Mouse (Mus musculus): ENCODE measurements at regions not wholly inside any gene's neighbourhood (a gene's known extent, or its start where the extent isn't known, plus 50 kb on each side); places are given as distances from the start of the nearest gene placed in this dataset.

DNA sequence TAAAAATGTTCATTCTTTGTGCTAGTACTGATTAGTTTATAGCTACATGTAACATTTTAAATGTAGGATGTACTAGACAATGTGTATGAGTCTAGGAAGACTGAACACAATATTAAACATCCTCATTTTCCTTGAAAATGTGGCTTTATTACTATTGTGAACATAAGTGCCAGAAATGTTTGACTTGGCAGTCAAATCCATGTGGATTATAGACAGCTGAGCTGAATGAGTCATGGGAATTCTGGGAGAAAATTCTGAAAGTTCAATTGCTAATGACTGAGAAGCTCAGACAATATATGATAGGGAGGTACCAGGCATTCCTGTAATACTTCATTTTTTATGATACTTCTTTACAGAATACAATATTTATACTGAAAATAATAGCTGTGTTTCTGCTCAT is 761.5 kb upstream of the Zeb2 start:
- H3K4me2 ChIP-seq (replicated peaks) = no peak overlapping the region
- no peaks in the 10 kb centered on the region for H3K9me3 ChIP-seq
- ATAC-seq = no peak
- H3K4me1 ChIP-seq (replicated peaks) = no peaks in the 10 kb centered on the region
- H3K27ac ChIP-seq = no peak overlapping the region
- no peaks in the 10 kb centered on the region for H3K36me3 ChIP-seq
- H3K9ac ChIP-seq = no peak overlapping the region
- H3K4me3 ChIP-seq (replicated peaks) = no peak overlapping the region
- no peaks in the 10 kb centered on the region for H3K27me3 ChIP-seq (replicated peaks)

DNA sequence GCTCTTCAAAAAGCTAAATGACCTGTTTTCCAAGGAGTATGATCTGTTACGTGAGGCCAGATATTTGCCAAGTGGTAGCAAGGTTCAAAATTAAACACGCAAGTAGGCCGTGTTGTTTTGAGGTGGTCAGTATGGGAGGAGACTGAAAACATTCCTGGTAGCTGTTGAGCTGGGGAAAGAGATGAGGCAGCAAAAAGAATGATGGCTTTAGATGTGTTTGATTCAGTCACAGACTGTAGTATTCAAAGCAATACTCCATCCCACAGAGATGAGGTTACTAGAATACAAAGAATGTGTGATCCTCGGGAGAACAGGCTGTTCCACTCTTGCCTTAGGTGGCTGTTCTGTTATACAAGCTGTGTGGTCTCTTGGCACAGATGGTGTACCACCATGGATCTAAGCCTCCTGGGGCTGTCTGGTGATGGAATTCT is 742.7 kb upstream of the Zeb2 start:
- H3K36me3 ChIP-seq = no peaks in the 10 kb centered on the region
- H3K9me3 ChIP-seq = no peaks in the 10 kb centered on the region
- no peaks in the 10 kb centered on the region for H3K27me3 ChIP-seq (replicated peaks)
- no peak overlapping the region for H3K4me3 ChIP-seq (replicated peaks)
- H3K4me1 ChIP-seq (replicated peaks) = no peaks in the 10 kb centered on the region
- H3K4me2 ChIP-seq (replicated peaks) = no peak overlapping the region
- no peak overlapping the region for H3K27ac ChIP-seq
- WGBS = 76% methylated on average over 4 of the region's 4 CpGs
- ATAC-seq = no peak
- no peak overlapping the region for H3K9ac ChIP-seq

- Histone ChIP-seq H3K9ac (no peak overlapping the region), H3K27me3 (replicated peaks) (no peaks in the 10 kb centered on the region), H3K27ac (no peak overlapping the region), H3K36me3 (no peaks in the 10 kb centered on the region), H3K9me3 (no peaks in the 10 kb centered on the region), H3K4me2 (replicated peaks) (no peak overlapping the region), H3K4me1 (replicated peaks) (no peaks in the 10 kb centered on the region), H3K4me3 (replicated peaks) (no peak overlapping the region)
- WGBS = 81% methylated on average over 6 of the region's 6 CpGs
- no peak for ATAC-seq
These were observed 742.2 kb upstream of the Zeb2 start for GRCm38 (mm10) chr2:45859445-45859844.

DNA sequence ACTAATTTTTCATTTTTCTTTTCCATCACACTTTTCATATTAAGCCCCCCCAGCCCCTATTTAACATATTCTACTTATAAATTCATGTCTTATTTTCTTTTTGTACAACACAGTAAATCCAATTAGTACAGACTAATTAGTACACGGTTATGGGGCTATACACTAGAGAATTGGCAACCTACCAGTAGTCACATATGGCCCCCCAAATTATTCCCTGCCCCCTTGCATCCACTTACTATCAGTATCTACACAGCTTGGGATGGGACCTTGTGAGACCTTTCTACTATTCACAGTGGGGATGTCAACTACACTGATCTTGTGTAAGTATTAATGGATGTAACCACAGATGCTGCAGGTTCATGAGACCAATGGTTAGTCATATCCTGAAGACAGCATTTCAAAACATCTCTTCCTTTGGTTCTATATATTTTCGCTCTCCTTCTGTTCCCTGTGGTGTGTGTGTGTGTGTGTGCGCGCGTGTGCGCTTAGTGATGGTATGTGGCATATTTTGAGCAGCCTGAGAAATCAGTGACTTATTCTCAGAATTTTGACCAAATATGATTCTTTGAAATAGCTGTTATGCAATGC is 732.9 kb upstream of the Zeb2 start:
- Histone ChIP-seq H3K9me3 (no peaks in the 10 kb centered on the region), H3K4me1 (replicated peaks) (no peaks in the 10 kb centered on the region), H3K4me2 (replicated peaks) (no peak overlapping the region), H3K9ac (no peak overlapping the region), H3K4me3 (replicated peaks) (no peak overlapping the region), H3K36me3 (no peaks in the 10 kb centered on the region), H3K27me3 (replicated peaks) (no peaks in the 10 kb centered on the region), H3K27ac (no peak overlapping the region)
- ATAC-seq = no peak
- WGBS = 95% methylated on average over 6 of the region's 6 CpGs

DNA sequence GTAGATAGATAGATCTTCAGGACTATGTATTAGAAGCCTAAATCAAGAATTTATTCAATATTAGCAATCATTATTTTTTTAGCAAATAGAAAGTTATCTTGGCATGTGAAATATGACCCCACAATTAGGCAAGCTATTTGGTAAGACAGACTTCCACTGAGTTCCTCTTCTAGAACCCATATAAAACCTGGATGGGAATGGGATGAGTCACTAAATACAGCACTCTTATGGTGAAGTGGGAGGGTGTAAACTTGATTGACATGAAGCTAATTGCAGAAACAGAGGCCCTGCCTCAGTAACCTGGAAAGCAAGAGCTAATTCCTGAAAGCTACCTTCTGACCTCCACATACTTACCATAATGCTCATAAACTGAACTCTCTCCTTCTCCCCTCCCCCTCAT is 723.2 kb upstream of the Zeb2 start:
- H3K27ac ChIP-seq = no peak overlapping the region
- no peak for ATAC-seq
- H3K4me2 ChIP-seq (replicated peaks) = no peak overlapping the region

DNA sequence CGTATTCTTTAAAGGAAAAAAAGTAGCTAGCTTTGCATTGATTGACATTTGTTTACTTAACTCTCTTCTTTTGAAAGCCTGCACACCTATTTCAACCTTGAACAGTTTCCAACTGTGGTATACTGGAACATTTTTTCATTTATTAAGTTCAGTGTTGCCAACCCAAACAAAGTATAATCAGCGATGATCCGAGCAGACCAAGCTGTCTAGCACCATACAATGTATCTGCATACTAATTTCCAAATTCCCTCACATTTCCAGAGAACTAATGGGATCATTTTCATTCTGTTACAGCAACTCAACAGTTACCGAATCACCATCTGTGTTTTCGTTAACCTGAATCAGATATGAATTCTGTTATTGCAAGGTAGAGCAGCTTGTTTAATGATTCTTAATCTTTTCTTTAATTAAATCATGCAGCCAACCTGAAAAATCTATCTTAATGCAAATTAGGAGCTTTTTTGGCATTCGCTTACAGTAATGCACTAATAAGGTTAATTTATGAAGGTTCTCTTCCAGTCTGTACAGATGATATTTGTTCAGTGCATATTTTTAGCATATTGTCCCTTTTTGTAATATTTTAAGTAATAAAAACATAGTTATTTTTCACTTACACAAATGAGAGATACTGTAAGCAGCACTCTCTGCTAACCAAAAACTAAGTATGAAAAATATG is 719.5 kb upstream of the Zeb2 start:
- 73% methylated on average over 6 of the region's 6 CpGs for WGBS
- Histone ChIP-seq H3K36me3 (no peaks in the 10 kb centered on the region), H3K4me2 (replicated peaks) (no peak overlapping the region), H3K27ac (no peak overlapping the region), H3K9ac (no peak overlapping the region), H3K27me3 (replicated peaks) (no peaks in the 10 kb centered on the region), H3K9me3 (no peaks in the 10 kb centered on the region), H3K4me3 (replicated peaks) (no peak overlapping the region), H3K4me1 (replicated peaks) (no peaks in the 10 kb centered on the region)
- ATAC-seq = no peak

More for the DNA sequence above, 723.2 kb upstream of the Zeb2 start:
- Histone ChIP-seq H3K27me3 (replicated peaks) (no peaks in the 10 kb centered on the region), H3K4me3 (replicated peaks) (no peak overlapping the region), H3K9ac (no peak overlapping the region), H3K4me1 (replicated peaks) (no peaks in the 10 kb centered on the region), H3K9me3 (no peaks in the 10 kb centered on the region), H3K36me3 (no peaks in the 10 kb centered on the region)

DNA sequence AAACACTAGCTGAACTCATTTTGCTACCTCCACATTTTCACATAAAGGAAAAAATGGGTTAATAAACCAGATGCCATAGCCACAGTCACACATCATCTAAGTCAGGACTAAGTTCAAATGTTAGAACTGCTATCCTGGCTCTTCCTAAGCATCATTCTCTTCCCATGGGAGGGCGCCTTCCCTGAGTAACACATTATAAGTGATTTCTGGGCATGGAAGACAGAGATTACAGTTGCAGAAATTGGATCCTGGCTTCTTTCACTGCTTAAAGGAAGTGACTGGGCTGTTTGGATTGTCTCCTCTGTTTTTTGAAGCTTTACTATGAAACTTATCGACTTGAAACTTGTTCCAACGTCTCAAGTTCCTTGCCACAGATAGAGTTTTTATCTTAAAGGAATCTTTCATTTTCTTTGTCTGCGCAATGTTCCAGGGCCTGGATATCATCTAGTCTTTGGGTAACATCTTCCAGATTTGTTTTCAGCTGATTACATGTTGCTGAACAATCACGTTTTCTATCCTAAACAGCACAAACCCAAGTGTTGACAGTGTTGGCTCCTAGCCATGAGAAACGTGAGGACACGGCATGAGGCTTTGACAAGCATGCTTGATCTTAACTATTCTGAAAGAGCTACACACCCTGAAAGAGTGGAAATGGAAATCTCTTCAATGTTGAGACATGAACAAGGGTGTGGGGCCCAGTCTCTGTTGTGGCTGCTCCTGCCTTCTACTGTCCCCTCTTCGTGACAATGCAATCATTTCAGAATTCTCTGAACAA is 700.9 kb upstream of the Zeb2 start:
- H3K27ac ChIP-seq = no peak overlapping the region
- ATAC-seq = no peak; the same call in 1 of the 2 replicates
- no peak overlapping the region for H3K4me3 ChIP-seq (replicated peaks)
- 65% methylated on average over 8 of the region's 8 CpGs for WGBS
- no peaks in the 10 kb centered on the region for H3K9me3 ChIP-seq
- no peak overlapping the region for H3K9ac ChIP-seq
- no peaks in the 10 kb centered on the region for H3K27me3 ChIP-seq (replicated peaks)
- H3K4me2 ChIP-seq (replicated peaks) = no peak overlapping the region
- H3K4me1 ChIP-seq (replicated peaks) = no peaks in the 10 kb centered on the region
- no peaks in the 10 kb centered on the region for H3K36me3 ChIP-seq

- Histone ChIP-seq H3K9me3 (no peaks in the 10 kb centered on the region), H3K9ac (no peak overlapping the region), H3K36me3 (no peaks in the 10 kb centered on the region), H3K27ac (no peak overlapping the region), H3K27me3 (replicated peaks) (no peaks in the 10 kb centered on the region), H3K4me1 (replicated peaks) (no peaks in the 10 kb centered on the region), H3K4me2 (replicated peaks) (no peak overlapping the region), H3K4me3 (replicated peaks) (no peak overlapping the region)
- 91% methylated on average over 4 of the region's 4 CpGs for WGBS
- ATAC-seq = no peak
These were observed 697.5 kb upstream of the Zeb2 start for GRCm38 (mm10) chr2:45814741-45815140.

DNA sequence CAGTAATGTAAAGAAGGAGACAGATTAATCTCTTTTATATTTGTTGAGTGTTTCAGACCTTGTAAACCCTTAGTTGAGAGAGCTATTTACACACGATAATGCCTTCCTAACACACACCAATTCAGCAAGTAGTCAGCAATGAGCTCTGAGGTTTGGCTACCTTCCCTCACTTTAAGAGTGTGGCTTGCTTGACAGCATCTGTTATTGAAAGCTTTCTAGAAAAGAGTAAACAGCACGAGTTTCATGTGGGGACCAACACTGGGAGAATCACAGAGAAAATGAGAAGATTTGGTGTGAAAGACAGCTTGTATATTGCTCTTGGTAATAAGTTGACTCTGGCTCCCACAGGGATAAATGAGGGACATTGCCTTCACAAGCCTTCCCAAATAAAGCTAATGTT is 688.1 kb upstream of the Zeb2 start:
- 47% methylated on average over 2 of the region's 2 CpGs for WGBS
- no peak overlapping the region for H3K9ac ChIP-seq
- no peaks in the 10 kb centered on the region for H3K9me3 ChIP-seq
- H3K4me1 ChIP-seq (replicated peaks) = no peaks in the 10 kb centered on the region
- no peaks in the 10 kb centered on the region for H3K36me3 ChIP-seq
- no peaks in the 10 kb centered on the region for H3K27me3 ChIP-seq (replicated peaks)
- H3K4me2 ChIP-seq (replicated peaks) = no peak overlapping the region
- no peak for ATAC-seq
- H3K4me3 ChIP-seq (replicated peaks) = no peak overlapping the region
- H3K27ac ChIP-seq = no peak overlapping the region

DNA sequence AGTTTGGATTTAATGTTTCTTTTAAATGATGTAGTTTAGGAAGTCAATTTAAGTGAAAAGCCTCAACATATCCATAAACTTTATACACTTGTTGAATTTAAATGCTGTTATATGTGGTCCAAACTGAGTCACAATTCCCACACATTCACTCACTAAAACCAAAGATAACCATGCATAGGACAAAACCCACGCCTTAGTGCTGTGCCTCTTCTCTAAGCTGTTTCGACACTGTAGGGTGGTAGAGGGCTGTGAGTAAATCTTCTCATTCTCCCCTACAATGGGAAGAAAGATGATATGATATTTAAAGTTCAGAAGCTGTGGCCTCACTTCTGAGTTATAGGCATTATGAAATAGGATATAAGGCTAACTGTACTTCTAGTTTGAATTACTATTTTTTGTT is 682.9 kb upstream of the Zeb2 start:
- Histone ChIP-seq H3K9ac (no peak overlapping the region), H3K4me3 (replicated peaks) (no peak overlapping the region), H3K4me1 (replicated peaks) (no peaks in the 10 kb centered on the region), H3K27ac (no peak overlapping the region), H3K27me3 (replicated peaks) (no peaks in the 10 kb centered on the region), H3K9me3 (no peaks in the 10 kb centered on the region), H3K36me3 (no peaks in the 10 kb centered on the region), H3K4me2 (replicated peaks) (no peak overlapping the region)
- no peak for ATAC-seq
- WGBS = 84% methylated on average over 2 of the region's 2 CpGs

GRCm38 (mm10) chr2:45793561-45793960 is 676.4 kb upstream of the Zeb2 start:
- Histone ChIP-seq H3K9ac (no peak overlapping the region), H3K27me3 (replicated peaks) (no peaks in the 10 kb centered on the region), H3K4me3 (replicated peaks) (no peak overlapping the region), H3K27ac (no peak overlapping the region), H3K4me1 (replicated peaks) (no peaks in the 10 kb centered on the region), H3K4me2 (replicated peaks) (no peak overlapping the region), H3K36me3 (no peaks in the 10 kb centered on the region), H3K9me3 (no peaks in the 10 kb centered on the region)
- ATAC-seq = no peak
- 51% methylated on average over 3 of the region's 3 CpGs for WGBS

- Histone ChIP-seq H3K27ac (no peak overlapping the region), H3K9ac (no peak overlapping the region), H3K4me1 (replicated peaks) (no peaks in the 10 kb centered on the region), H3K27me3 (replicated peaks) (no peaks in the 10 kb centered on the region), H3K4me3 (replicated peaks) (no peak overlapping the region), H3K36me3 (no peaks in the 10 kb centered on the region), H3K9me3 (no peaks in the 10 kb centered on the region), H3K4me2 (replicated peaks) (no peak overlapping the region)
- WGBS = 70% methylated on average over 4 of the region's 4 CpGs
- ATAC-seq = no peak
These were observed 672.5 kb upstream of the Zeb2 start for GRCm38 (mm10) chr2:45789739-45790138.

Measured in intestine, embryonic 15.5 days (tissue).